Mouse (Mus musculus) hindbrain, postnatal 0 days (tissue): ENCODE results near the gene Zfp64. TPM values are rescaled to one million over a fixed set of nuclear protein-coding genes. Genes with fewer than 3 reads are reported as not detected.

Experiments
- ATAC-seq: fragments of 200-750 bp; cut with Nextera tagmentation; 2 replicates; pipeline ENCODE4 v1.8.0; 2017; ENCODE audit warnings: mild to moderate bottlenecking, moderate TSS enrichment, moderate library complexity
- DNase-seq: peaks from one replicate; pipeline ENCODE4 v3.0.0-alpha.2; 2015; ENCODE audit warnings: low spot score
- H3K27ac ChIP-seq: fragments of 300-500 bp; sonication (generic); 2 replicates; pipeline ENCODE4 v1.5.1; 2014; ENCODE audit warnings: mild to moderate bottlenecking
- H3K27me3 ChIP-seq: fragments of 300-500 bp; sonication (generic); 2 replicates; pipeline ENCODE4 v1.6.1; 2014; ENCODE audit warnings: low read length, mixed read lengths; ENCODE audit not compliant: insufficient read depth
- H3K36me3 ChIP-seq: fragments of 300-500 bp; sonication (generic); 2 replicates; pipeline ENCODE4 v1.6.1; 2014; ENCODE audit warnings: low read length, mixed read lengths; ENCODE audit not compliant: insufficient read depth
- H3K4me1 ChIP-seq: fragments of 300-500 bp; sonication (generic); 2 replicates; pipeline ENCODE4 v1.6.1; 2014; ENCODE audit warnings: antibody characterized with exemption, low read length, mixed read lengths; ENCODE audit not compliant: insufficient read depth
- H3K4me2 ChIP-seq: fragments of 300-500 bp; sonication (generic); 2 replicates; pipeline ENCODE4 v1.6.1; 2014; ENCODE audit warnings: low read depth, mild to moderate bottlenecking, low read length, moderate library complexity, mixed read lengths
- H3K4me3 ChIP-seq: fragments of 300-500 bp; sonication (generic); 2 replicates; pipeline ENCODE4 v1.5.1; 2014; ENCODE audit warnings: low read length
- H3K9ac ChIP-seq: fragments of 300-500 bp; sonication (generic); replicated peaks from 2 replicates; pipeline ENCODE4 v1.6.1; 2014; ENCODE audit warnings: mild to moderate bottlenecking, low read length, moderate library complexity, mixed read lengths
- H3K9me3 ChIP-seq: fragments of 300-500 bp; sonication (generic); 2 replicates; pipeline ENCODE4 v1.6.1; 2016; ENCODE audit warnings: low read length, mixed read lengths
- CTCF ChIP-seq: IDR thresholded peaks from 2 replicates; pipeline ENCODE4 v1.5.1; 2016; ENCODE audit warnings: antibody characterized with exemption, control low read depth, low read depth
- WGBS: fragments of 180-500 bp; shearing (Covaris S2); extraction: QIAGEN DNeasy Blood & Tissue Kit; methylation state at CpG from one replicate; pipeline ENCODE4 v1.1.7; 2014; 5-methylcytosine and 5-hydroxymethylcytosine counted together
- polyA plus RNA-seq: library from polyadenylated mRNA; unstranded; fragments of >200 nt; fragmentation: Nextera tagmentation; extraction: Ambion mirVana; gene quantifications from 2 replicates; pipeline ENCODE4 v1.2.1, GENCODE M21; 2015
- total RNA-seq: library from RNA; depleted of rRNA; stranded (reverse); fragments of >200 nt; gene quantifications from 2 replicates; pipeline ENCODE4 v1.2.3, GENCODE M21; 2014

Zfp64 gene
- total and polyA plus RNA-seq, 2 experiments from 2014 or later: 27.5 to 44.3 TPM

DNA sequence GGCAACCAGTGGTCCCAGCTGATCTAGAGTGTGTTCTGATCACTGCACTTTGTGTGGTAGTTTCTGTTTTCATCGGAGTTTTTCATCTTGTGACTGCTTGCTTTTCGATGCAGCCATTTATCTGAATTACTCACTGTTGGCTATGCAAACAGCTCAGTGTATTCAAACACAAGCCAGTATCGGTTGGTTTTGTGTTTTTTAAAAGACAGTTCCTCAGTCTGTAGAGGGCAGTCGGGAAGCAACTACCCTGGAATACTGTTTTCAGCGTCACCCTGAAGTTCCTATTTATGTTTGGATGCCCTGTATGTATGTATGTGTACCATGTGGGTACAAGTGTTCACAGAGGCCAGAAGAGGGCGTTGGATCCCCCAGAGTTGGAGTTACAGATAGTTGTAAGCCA lies 11.1 kb upstream of the Zfp64 start:
- Histone ChIP-seq H3K4me1 (no peaks in the 10 kb centered on the region), H3K4me3 (no peak overlapping the region), H3K27me3 (no peaks in the 10 kb centered on the region), H3K4me2 (no peak overlapping the region), H3K36me3 (no peaks in the 10 kb centered on the region), H3K9ac (no peak overlapping the region), H3K27ac (no peak overlapping the region), H3K9me3 (peaks cover 12% of the 10 kb centered on the region)
- TF ChIP-seq CTCF: no peak
- WGBS: 83% methylated on average over 6 of the region's 6 CpGs
- ATAC-seq (no peak), DNase-seq (no peak)

DNA sequence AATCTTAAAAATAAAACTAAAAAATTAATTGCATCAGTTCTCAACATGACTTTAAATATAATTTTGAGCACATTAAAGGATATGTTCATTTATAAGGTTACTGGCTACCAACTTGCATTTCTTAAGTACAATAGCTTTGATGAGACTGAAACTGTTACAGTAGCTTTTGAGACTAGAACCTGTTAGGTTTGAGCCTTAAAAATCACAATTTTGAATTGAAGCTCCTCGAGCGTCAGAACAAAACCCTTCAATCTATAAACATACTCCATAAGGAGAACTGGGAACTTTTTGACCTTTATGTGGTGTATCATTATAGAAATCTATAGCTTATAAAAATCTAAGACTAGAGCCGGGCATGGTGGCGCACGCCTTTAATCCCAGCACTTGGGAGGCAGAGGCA lies 9.5 kb upstream of the Zfp64 start:
- DNase-seq (peak; percentile 48), ATAC-seq (no peak)
- no peak overlapping the region for H3K4me3 ChIP-seq
- H3K4me2 ChIP-seq: no peak overlapping the region
- no peak for TF ChIP-seq CTCF
- no peaks in the 10 kb centered on the region for H3K27me3 ChIP-seq
- no peaks in the 10 kb centered on the region for H3K36me3 ChIP-seq
- H3K27ac ChIP-seq: no peak overlapping the region
- no peak overlapping the region for H3K9ac ChIP-seq
- 94% methylated on average over 5 of the region's 5 CpGs for WGBS
- no peaks in the 10 kb centered on the region for H3K4me1 ChIP-seq
- peaks cover 12% of the 10 kb centered on the region for H3K9me3 ChIP-seq

DNA sequence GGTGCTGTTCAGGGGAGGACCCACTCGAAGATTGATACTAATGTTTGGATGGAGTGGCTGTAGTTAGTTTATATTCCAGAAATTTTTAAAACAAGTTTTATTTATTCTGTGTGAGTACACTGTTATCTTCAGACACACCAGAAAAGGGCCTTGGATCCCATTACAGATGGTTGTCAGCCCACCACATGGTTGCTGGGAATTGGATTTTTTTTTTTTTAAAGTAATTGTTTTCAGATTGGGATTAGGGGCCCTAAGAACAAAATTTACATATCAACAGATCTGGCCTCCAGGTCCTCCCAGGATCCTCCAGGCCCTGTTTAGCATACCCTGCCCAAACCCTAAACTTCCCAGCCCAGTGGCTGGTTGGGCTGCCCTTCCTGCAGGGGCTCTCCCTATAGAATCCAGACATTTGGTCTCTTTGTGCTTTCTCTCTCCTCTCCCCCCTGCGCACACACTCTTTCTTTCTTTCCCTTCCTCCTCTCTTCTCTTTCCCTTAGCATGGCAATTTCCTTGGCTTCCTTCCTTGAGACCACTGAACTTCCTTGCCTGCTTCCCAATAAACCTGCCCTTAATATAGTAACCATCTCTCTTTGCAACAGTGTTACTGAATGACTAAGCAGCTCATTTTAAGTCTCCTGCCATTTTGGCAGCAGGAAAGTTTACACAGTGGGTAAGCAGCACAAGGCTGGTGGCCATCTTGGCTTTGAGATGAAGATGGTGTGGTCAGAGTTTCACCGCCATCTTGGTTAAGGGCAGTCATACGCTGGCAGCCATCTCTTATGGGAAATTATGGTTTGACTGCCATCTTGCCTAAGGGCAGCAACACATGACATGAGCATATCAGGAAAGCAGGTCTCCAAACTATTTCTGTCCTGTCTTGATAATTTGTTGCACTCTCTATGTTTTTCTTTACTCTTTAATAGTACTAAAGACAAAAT lies 6.6 kb upstream of the Zfp64 start:
- ATAC-seq (no peak), DNase-seq (no peak)
- no peak overlapping the region for H3K4me3 ChIP-seq
- no peaks in the 10 kb centered on the region for H3K4me1 ChIP-seq
- no peak for TF ChIP-seq CTCF
- peaks cover 12% of the 10 kb centered on the region for H3K9me3 ChIP-seq
- no peak overlapping the region for H3K27ac ChIP-seq
- no peak overlapping the region for H3K4me2 ChIP-seq
- no peaks in the 10 kb centered on the region for H3K27me3 ChIP-seq
- no peak overlapping the region for H3K9ac ChIP-seq
- 90% methylated on average over 4 of the region's 4 CpGs for WGBS
- no peaks in the 10 kb centered on the region for H3K36me3 ChIP-seq

DNA sequence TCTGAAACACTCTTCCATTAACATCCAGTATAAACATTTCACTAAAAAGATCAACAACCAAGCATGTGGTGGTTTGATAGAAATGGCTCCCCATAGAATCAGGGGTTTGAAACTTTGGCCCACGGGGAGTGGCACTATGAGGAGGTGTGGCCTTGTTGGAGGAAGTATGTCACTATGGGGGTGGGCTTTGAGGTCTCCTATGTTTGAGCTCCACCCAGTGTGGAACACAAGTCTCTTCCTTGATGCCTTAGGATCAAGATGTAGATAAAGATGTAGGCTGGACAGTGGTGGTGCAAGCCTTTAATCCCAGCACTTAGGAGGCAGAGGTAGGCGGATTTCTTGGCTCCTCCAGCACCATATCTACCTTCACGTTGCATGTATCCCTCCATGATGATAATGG lies 5.4 kb upstream of the Zfp64 start:
- no peak for DNase-seq
- Histone ChIP-seq H3K9ac (no peak overlapping the region), H3K27me3 (no peaks in the 10 kb centered on the region), H3K27ac (no peak overlapping the region), H3K4me1 (peaks cover 2% of the 10 kb centered on the region; the same call in 1 of the 2 replicates), H3K4me2 (no peak overlapping the region), H3K36me3 (no peaks in the 10 kb centered on the region), H3K4me3 (no peak overlapping the region), H3K9me3 (peaks cover 7% of the 10 kb centered on the region; the same call in 1 of the 2 replicates)
- ATAC-seq: no peak
- WGBS: 89% methylated on average over 3 of the region's 3 CpGs
- no peak for TF ChIP-seq CTCF

DNA sequence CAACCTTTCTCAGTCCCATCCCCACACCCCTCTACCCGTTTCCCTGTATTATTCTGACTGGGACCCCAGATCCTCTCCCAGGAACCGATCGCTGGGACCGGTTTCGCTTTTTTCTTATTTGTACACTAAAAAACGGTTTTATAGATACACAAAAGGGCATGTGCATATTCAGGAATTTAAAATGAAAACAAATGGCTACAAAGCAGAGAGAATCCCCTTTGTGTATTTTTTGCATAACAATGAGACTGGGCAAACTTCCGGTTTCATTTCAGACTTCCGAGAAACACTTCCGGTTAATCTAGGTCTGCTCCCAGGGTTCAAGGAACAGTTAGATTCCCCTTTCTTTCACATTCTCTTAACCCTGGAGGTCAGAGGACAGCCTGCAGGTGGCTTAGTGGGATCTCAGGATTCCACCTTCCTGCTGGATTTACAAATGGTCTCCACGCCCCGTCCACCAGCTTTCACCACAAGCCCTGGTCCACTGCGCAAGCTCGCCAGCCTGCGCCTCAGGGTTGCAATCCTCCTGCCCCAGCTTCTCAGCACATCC lies 4.0 kb upstream of the Zfp64 start:
- Histone ChIP-seq H3K4me2 (no peak overlapping the region), H3K9me3 (0 out of 2 replicates have a peak, but pooled peaks cover 6% of the 10 kb centered on the region), H3K27me3 (no peaks in the 10 kb centered on the region), H3K9ac (no peak overlapping the region), H3K4me3 (no peak overlapping the region), H3K36me3 (no peaks in the 10 kb centered on the region), H3K27ac (no peak overlapping the region), H3K4me1 (peaks cover 7% of the 10 kb centered on the region; the same call in 1 of the 2 replicates)
- DNase-seq (no peak), ATAC-seq (no peak)
- no peak for TF ChIP-seq CTCF
- WGBS: 81% methylated on average over 14 of the region's 14 CpGs

DNA sequence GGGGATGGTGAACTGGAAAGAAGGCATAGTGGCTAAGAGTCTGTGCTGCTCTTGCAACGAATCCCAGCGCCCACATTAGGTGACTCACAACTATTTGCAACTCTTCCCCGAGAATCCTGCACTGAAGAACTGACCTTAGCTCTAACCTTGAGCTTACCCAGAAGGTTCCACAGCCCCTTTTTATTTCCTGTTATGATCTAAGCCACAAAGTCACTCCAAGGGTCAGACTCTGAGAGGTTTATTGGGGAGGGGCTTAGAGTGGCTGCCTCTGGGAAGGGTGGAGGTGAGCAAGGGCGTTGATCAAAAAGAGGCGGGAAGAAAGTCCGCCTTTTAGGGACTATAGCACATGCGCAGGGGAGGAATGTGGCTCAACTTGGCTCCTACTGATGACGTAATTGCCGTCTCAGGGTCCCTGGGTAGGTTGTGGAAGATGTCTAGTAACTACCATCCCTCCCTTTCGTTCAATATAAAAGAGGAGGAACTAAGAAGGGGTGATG lies 511 bp upstream of the Zfp64 start:
- Histone ChIP-seq H3K27ac (peak overlapping the region; percentile 80; the same call in 1 of the 2 replicates), H3K4me3 (peak overlapping the region; percentile 87), H3K27me3 (no peaks in the 10 kb centered on the region), H3K4me2 (peak overlapping the region; percentile 96), H3K9me3 (no peaks in the 10 kb centered on the region), H3K4me1 (peaks cover 14% of the 10 kb centered on the region; the same call in 1 of the 2 replicates), H3K9ac (peak overlapping the region; percentile 93; the same call in 1 of the 2 replicates), H3K36me3 (no peaks in the 10 kb centered on the region; the same call in 1 of the 2 replicates)
- no peak for DNase-seq
- ATAC-seq: 0 out of 2 replicates have a peak, but pooled peaks have one; percentile 21
- no peak for TF ChIP-seq CTCF
- 61% methylated on average over 10 of the region's 10 CpGs for WGBS
